ENCODE assay signal across 27 mouse cellular contexts in the genomic region with DNA sequence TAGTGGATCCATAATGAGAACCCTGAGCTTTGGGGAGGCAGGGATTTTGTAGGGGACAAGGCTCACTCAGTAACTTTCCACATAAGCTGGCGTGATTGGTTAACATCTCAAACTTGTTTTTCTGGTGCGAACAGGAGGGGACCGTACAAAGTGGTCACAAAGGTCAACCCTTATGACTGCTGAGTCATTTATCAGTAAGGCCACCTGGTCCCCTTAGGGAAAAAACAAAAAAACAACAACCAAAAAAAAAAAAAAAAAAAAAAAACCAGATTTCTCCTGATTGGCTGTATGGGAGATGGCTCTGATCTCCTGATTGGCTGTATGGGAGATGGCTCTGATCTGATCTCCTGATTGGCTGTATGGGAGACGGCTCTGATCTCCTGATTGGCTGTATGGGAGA.
"Had no signal": no experiment of that assay in that cellular context is flagged by ENCODE, and none has a peak within 500 bp of the region (broad histone marks: within the 10 kb centered on the region; RNA-seq: fewer than 3 reads in every experiment).

No protein-coding gene starts in this region.

- H3K9me3 ChIP-seq: limb, embryonic 10.5 days; limb, embryonic 12.5 days; limb, embryonic 13.5 days; limb, embryonic 15.5 days; liver, embryonic 12.5 days; liver, embryonic 15.5 days; lung, embryonic 15.5 days; midbrain, embryonic 10.5 days; midbrain, embryonic 12.5 days; midbrain, embryonic 13.5 days; midbrain, embryonic 15.5 days had no signal

- H3K27ac ChIP-seq: limb, embryonic 10.5 days; limb, embryonic 12.5 days; limb, embryonic 13.5 days; limb, embryonic 15.5 days; liver, embryonic 12.5 days; liver, embryonic 13.5 days; liver, embryonic 14.5 days; liver, embryonic 15.5 days; lung, embryonic 15.5 days; macrophage; midbrain, embryonic 10.5 days; midbrain, embryonic 12.5 days; midbrain, embryonic 13.5 days; midbrain, embryonic 15.5 days had no signal

- H3K4me3 ChIP-seq: limb, embryonic 10.5 days; limb, embryonic 12.5 days; limb, embryonic 13.5 days; limb, embryonic 15.5 days; liver, embryonic 12.5 days; liver, embryonic 13.5 days; liver, embryonic 15.5 days; lung, embryonic 15.5 days; megakaryocyte, embryonic 14.5 days; midbrain, embryonic 10.5 days; midbrain, embryonic 12.5 days; midbrain, embryonic 13.5 days; midbrain, embryonic 15.5 days; myocyte had no signal

- H3K4me1 ChIP-seq: limb, embryonic 10.5 days; limb, embryonic 12.5 days; limb, embryonic 13.5 days; limb, embryonic 15.5 days; liver, embryonic 12.5 days; liver, embryonic 13.5 days; liver, embryonic 15.5 days; lung, embryonic 15.5 days; megakaryocyte, embryonic 14.5 days; midbrain, embryonic 10.5 days; midbrain, embryonic 12.5 days; midbrain, embryonic 13.5 days; midbrain, embryonic 15.5 days had no signal

- H3K9ac ChIP-seq: limb, embryonic 12.5 days; limb, embryonic 13.5 days; limb, embryonic 15.5 days; liver, embryonic 12.5 days; liver, embryonic 13.5 days; liver, embryonic 14.5 days; liver, embryonic 15.5 days; liver, postnatal 0 days; lung, embryonic 14.5 days; lung, embryonic 15.5 days; midbrain, embryonic 12.5 days; midbrain, embryonic 13.5 days; midbrain, embryonic 15.5 days had no signal

- DNase-seq: left cerebral cortex, postnatal 4 days; liver; liver, embryonic 13.5 days; liver, postnatal 0 days; lung, adult 18-20 months; lung, adult 2 months; lung, embryonic 14.5 days; lung, postnatal 10 days; lung, postnatal 14 days; lung, postnatal 36 days; lung, postnatal 4 days; midbrain, embryonic 14.5 days had no signal

- H3K36me3 ChIP-seq: limb, embryonic 10.5 days; limb, embryonic 12.5 days; limb, embryonic 13.5 days; limb, embryonic 15.5 days; liver, embryonic 12.5 days; liver, embryonic 13.5 days; liver, embryonic 15.5 days; lung, embryonic 15.5 days; midbrain, embryonic 10.5 days; midbrain, embryonic 12.5 days; midbrain, embryonic 13.5 days; midbrain, embryonic 15.5 days had no signal
